Mouse (Mus musculus) mouse trophoblast stem cell (cell line): Measurements from ENCODE around the gene Prr15l.

Experiments
- in situ Hi-C, 2 experiments: fragments of 300-500 bp; cut with MseI, MboI; formaldehyde crosslinking; loops; 2 replicates in 1 of 2; 3 replicates in 1 of 2; pipeline ENCODE4 v1.15.1; 2025

The Prr15l gene

GRCm38 (mm10) chr11:96944844-96945580, 17.1 kb downstream of the Prr15l start:
- in situ Hi-C loops, result no loop called here

DNA sequence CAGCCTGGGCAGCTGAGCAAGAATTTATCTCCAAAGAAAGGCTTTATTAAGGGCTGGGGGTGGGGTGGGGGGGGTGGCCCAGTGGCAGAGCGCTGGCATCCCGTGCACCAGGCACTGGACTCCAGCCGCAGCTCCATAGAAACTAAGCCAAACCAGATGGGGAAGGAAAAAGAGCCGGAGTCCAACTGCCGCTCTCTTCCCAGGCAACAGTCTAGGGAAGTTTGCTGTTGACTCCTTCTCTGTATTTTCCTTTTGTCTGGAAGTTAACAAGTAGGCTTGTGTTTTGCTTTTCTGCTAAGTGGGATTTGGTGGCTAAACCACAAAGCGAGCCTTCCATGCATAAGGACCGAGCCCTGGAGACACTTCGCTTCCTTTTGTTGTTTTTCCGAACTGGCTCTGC, 18.6 kb downstream of the Prr15l start:
- in situ Hi-C loops, result no loop called here

GRCm38 (mm10) chr11:96947849-96948248, 19.9 kb downstream of the Prr15l start:
- in situ Hi-C loops, result no loop called here

- in situ Hi-C loops, result no loop called here
These were observed 22.9 kb downstream of the Prr15l start for GRCm38 (mm10) chr11:96950767-96951166.

DNA sequence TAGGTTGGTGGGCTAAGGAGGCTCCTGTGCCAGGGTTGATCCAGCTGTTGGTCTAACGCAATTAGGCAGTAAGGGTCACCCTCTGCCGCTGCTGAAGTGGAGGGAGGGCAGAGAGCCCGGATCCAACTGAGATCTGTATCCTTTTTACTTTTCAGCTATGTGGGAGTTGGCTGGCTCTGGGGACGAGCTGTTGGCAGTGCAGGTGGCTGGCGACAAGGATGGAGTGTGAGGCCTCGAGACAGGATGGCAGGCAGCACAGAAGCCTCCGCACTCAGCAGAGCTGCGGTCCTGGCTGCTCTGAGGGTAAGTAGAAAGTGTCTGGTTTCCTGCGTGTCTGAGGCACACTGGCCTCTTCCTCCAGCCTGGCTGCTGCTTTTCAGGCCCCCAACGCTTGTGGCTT, 24.5 kb downstream of the Prr15l start:
- in situ Hi-C loops, result no loop called here

DNA sequence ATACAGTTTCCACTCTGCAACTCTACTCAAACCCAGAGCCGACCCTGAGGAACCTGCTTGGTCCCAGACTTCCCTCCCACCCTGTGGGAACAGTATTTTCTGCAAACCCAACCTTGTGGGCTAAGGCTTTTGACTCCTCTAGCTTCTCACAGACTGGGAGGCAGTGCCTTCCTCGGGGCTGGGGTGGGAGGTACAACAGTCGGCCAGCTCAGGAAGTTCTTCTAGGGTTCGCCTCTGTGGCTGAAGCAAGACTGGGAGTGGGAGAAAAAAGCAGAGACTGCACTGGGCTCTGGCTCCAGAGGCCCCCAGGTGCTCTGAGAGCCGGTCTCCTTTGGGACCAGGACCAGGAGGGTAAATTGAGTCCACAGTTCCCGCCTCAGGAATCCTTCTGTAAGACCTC, 25.0 kb downstream of the Prr15l start:
- in situ Hi-C loops, result no loop called here

DNA sequence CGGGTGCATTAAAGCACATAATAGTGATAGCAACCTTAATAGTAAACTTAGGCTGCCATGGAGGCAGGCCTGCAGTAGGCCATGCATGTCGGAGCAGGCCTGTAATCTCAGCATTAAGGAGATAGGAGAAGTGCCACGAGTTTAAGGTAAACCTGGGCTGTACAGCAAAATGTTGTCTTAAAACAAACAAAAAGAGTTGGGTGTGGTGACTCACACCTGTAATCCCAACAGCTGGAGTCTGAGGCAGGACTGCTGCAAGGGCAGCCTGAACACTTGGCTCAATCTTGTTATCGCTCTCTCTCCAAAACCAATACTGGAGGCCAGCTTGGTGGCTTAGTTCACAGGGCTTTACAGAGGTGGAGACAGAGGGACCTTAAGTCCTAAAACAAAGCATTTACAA, 27.2 kb downstream of the Prr15l start:
- in situ Hi-C loops, result loop anchor here in 1 of 2 experiments (5.0 kb wide), 1 partner anchor 38 kb away; the partner anchor contains the start of gene Cdk5rap3

DNA sequence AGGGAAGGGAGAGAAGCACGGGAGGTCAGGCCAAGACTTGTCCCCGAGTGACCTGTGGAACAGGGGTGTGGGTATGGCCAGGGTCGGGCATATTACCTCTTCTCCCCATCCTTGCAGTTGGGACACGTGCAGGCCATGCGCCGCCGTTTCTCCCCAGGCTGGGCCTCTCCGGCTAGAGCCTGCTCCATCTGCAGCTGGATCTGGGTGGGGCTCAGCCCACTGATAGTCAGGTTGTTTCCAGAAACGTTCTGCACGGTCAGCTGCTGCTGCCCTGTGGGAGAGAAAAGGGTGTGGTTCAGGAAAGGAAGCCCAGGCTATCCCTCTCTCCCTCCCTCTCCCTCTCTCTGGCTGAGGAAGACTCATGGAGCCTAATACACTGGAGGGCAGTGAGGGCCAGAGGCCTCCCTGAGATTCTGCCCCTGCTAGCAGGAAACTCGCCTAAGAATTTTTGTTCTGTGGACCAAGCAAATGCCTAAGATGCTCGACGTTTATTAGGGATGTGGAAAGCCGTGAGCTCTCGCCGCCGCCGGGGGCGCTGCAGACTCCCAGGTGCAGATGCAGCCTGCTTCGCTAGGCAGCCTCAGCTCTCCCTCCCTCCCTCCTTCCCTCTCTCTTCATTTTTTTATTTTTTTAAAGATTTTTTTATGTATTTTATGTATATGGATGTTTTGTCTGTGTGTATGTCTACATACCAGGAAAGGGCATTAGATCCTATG, 28.3 kb downstream of the Prr15l start:
- in situ Hi-C loops, result loop anchor here in 1 of 2 experiments (5.0 kb wide), 1 partner anchor 39 kb away; the partner anchor contains the start of gene Cdk5rap3

GRCm38 (mm10) chr11:96957061-96957805, 29.3 kb downstream of the Prr15l start:
- in situ Hi-C loops, result loop anchor here in 1 of 2 experiments (5.0 kb wide), 1 partner anchor 40 kb away; the partner anchor contains the start of gene Cdk5rap3

DNA sequence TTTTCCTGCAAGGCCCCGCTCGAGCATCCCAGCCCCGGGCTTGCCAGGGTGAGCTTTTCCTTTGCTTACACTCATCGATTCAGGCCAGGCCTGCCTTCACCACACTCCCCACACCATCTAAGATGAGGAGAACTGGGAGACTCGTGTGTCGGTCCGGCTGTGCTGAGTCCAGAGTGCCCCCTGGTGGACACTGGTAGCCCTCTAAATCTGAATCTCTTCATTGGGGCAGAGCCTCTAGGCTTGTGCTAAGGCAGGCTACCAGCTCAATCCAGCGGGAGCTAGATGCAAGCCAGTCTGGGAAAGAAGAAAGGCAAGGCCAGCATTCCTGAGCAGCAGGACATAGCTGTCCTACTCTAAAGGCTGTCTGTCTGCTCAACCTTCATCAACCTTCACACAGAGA, 35.7 kb downstream of the Prr15l start:
- in situ Hi-C loops, result loop anchor here in 1 of 2 experiments (5.0 kb wide), 1 partner anchor 51 kb away; no protein-coding TSS in a partner anchor

DNA sequence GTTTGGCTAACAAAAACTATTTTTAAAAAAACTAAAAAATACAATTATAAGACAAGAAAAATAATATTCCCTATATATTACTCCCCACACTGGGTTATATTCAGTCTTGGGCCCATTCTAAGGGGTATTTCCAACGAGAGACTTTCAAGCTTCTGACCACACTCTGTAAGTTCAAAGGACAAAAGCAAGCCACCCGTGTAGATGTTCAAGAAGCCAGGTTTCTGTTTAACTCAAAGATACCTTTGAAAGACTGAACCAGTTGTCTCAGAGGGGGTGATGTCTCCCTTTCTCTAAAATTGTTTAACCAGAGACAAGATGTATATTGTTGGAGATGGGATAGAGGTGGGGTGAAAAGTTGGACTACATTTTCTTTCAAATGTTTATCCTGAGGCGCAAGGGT, 38.3 kb downstream of the Prr15l start:
- in situ Hi-C loops, result no loop called here

GRCm38 (mm10) chr11:96966914-96967543, 39.1 kb downstream of the Prr15l start:
- in situ Hi-C loops, result no loop called here

- in situ Hi-C loops, result no loop called here
These were observed 39.8 kb downstream of the Prr15l start for GRCm38 (mm10) chr11:96967544-96968269.

- in situ Hi-C loops, result no loop called here
These were observed 40.6 kb downstream of the Prr15l start for GRCm38 (mm10) chr11:96968476-96968875.

DNA sequence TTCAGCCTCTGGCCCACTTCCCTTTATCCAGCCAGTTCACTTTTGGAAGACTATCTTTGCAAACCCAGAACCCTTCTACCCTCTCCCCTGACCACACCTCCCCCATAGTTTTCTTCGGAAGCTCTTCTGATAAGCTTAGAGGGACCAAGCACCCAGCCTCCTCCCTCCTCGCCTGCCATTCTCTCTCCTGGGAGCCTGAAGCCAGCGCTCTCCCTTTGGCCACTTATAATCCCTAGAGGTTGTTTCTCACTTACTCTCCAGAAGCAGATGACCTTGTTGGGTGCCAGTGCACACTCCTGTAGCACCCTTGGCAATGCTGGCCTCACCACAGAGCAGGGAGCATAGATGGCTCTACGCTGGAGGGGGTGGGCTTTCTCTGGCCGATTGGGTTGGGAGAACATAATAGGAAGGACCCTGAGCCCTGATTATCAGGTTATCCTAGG, 41.4 kb downstream of the Prr15l start:
- in situ Hi-C loops, result no loop called here

DNA sequence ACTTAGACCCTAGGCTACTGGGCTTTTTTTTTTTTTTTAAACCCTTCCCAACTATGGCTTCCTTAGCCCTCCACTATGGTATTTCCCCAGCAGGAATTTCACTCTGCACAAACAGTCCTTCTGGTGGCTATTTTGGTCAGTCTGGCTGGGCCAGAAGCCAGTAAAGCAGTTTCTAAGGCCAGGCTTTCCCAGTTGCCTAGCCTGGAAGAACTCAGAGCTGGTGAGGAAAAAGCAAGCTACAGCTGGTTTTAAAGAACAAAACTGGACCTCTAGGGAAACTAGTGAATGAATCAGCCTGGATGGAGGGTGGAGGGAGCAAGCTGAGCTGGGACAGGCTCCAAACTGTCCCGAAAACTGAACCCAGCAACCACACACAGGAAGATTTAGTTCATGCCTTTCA, 41.8 kb downstream of the Prr15l start:
- in situ Hi-C loops, result no loop called here

- in situ Hi-C loops, result no loop called here
These were observed 42.4 kb downstream of the Prr15l start for GRCm38 (mm10) chr11:96970341-96970740.

DNA sequence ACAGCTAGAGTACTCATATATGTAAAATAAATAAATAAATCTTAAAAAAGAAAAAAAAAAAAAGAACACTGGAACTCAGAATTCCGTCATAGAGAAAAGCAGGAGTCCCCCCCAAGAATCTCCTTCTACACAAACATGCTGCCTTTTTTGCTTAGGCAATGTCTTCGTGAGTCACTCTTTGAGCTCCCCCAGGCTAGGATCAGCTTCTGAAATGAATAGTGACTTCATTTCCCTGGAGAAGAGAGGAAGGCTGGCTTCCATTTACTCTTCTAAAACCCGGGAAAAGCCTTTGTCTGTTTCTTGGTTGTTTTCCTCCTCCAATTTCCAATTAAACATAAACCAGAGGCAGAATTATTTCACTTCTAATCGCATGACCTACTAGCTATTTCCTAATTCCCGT, 45.0 kb downstream of the Prr15l start:
- in situ Hi-C loops, result no loop called here

DNA sequence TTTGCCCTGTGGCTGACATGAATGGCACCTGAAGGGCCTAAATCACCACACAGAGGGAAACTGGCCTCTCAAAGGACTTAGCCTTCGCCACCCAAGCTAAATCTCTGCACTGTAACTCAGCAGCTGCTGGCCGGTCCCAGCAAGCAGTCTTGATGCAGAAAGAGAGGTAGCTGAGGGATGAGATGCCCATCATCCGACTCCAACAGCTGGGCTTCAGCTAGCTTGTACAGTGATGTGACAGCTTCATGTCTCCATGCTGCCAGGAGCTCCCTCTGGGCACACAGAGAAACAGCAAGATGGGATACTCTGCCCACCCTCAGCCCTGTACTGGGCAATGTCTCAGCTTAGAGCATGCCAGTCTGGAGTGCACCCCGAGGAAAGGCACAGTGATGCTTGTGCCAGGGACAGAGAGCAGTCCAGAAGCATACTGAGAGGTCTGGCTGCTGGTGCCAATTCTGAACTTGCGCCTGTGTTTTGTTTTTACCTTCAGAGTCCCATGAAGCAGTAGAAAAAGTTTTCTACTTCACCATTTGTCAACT, 45.6 kb downstream of the Prr15l start:
- in situ Hi-C loops, result no loop called here

DNA sequence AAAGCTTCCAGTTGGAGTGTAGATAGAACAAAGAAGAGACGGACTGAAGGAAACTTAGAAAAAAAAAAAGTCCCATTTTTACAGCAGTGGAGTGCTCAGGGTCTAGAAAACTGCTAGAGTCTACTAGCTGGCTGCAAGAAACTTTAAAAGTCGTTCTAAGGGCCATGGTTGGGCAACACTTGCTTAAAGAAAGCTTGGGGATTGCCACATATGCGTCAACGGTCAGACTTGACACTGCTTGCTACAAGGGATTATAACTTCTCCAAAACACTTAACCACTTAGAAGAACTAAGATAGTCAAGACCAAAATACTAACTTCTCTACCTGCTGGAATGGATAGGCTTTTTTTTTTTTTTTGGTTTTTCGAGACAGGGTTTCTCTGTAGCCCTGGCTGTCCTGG, 46.9 kb downstream of the Prr15l start:
- in situ Hi-C loops, result no loop called here
